Mouse (Mus musculus) hindbrain, postnatal 0 days (tissue): ENCODE results near the gene Lbhd1. TPM values are rescaled to one million over a fixed set of nuclear protein-coding genes. Genes with fewer than 3 reads are reported as not detected.

Experiments
- ATAC-seq: fragments of 200-750 bp; cut with Nextera tagmentation; 2 replicates; pipeline ENCODE4 v1.8.0; 2017; ENCODE audit warnings: mild to moderate bottlenecking, moderate TSS enrichment, moderate library complexity
- DNase-seq: peaks from one replicate; pipeline ENCODE4 v3.0.0-alpha.2; 2015; ENCODE audit warnings: low spot score
- H3K27ac ChIP-seq: fragments of 300-500 bp; sonication (generic); 2 replicates; pipeline ENCODE4 v1.5.1; 2014; ENCODE audit warnings: mild to moderate bottlenecking
- H3K27me3 ChIP-seq: fragments of 300-500 bp; sonication (generic); 2 replicates; pipeline ENCODE4 v1.6.1; 2014; ENCODE audit warnings: low read length, mixed read lengths; ENCODE audit not compliant: insufficient read depth
- H3K36me3 ChIP-seq: fragments of 300-500 bp; sonication (generic); 2 replicates; pipeline ENCODE4 v1.6.1; 2014; ENCODE audit warnings: low read length, mixed read lengths; ENCODE audit not compliant: insufficient read depth
- H3K4me1 ChIP-seq: fragments of 300-500 bp; sonication (generic); 2 replicates; pipeline ENCODE4 v1.6.1; 2014; ENCODE audit warnings: antibody characterized with exemption, low read length, mixed read lengths; ENCODE audit not compliant: insufficient read depth
- H3K4me2 ChIP-seq: fragments of 300-500 bp; sonication (generic); 2 replicates; pipeline ENCODE4 v1.6.1; 2014; ENCODE audit warnings: low read depth, mild to moderate bottlenecking, low read length, moderate library complexity, mixed read lengths
- H3K4me3 ChIP-seq: fragments of 300-500 bp; sonication (generic); 2 replicates; pipeline ENCODE4 v1.5.1; 2014; ENCODE audit warnings: low read length
- H3K9ac ChIP-seq: fragments of 300-500 bp; sonication (generic); replicated peaks from 2 replicates; pipeline ENCODE4 v1.6.1; 2014; ENCODE audit warnings: mild to moderate bottlenecking, low read length, moderate library complexity, mixed read lengths
- H3K9me3 ChIP-seq: fragments of 300-500 bp; sonication (generic); 2 replicates; pipeline ENCODE4 v1.6.1; 2016; ENCODE audit warnings: low read length, mixed read lengths
- CTCF ChIP-seq: IDR thresholded peaks from 2 replicates; pipeline ENCODE4 v1.5.1; 2016; ENCODE audit warnings: antibody characterized with exemption, control low read depth, low read depth
- WGBS: fragments of 180-500 bp; shearing (Covaris S2); extraction: QIAGEN DNeasy Blood & Tissue Kit; methylation state at CpG from one replicate; pipeline ENCODE4 v1.1.7; 2014; 5-methylcytosine and 5-hydroxymethylcytosine counted together
- polyA plus RNA-seq: library from polyadenylated mRNA; unstranded; fragments of >200 nt; fragmentation: Nextera tagmentation; extraction: Ambion mirVana; gene quantifications from 2 replicates; pipeline ENCODE4 v1.2.1, GENCODE M21; 2015
- total RNA-seq: library from RNA; depleted of rRNA; stranded (reverse); fragments of >200 nt; gene quantifications from 2 replicates; pipeline ENCODE4 v1.2.3, GENCODE M21; 2014

Lbhd1 gene
- total and polyA plus RNA-seq, 2 experiments from 2014 or later: 3.3 to 26.4 TPM

DNA sequence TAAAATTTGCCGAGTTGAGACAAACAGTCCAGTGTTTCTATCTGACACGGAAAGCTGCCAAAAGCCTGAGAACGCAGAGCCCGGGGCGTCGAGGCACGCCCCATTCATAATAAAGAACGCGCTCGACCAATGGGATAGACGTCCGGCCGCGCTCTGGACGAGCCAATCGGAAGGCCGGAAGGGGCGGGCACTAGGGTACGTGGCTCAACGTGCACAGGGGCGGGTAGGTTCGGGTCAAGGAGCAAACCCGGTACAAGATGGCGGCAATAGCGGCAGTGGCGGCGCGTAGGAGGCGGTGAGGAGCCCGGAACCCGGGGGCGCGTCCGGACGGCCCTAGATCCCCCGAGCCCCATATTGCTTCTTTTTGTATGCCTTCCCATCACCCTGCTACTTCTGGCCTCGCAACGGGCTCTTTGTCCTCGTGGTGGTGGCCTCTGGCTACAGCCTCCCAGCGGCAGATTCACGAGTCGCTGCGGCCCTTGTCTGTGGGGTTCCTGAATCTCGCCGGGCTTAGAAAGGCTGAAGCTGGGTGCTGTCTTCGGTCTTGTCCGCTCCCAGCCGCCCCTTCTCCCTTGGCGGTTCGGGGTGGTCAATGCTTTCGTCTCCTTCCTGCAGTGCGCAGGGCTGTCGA is 14.4 kb downstream of the Lbhd1 start, which contains the start of gene Ganab:
Gene Ganab (plus strand): TSS at position 207 of the 631 bp plus-strand sequence.
- H3K9ac ChIP-seq: peak within 1 kb of the TSS; percentile 94
- peaks cover 9% of the 10 kb centered on the region for H3K4me1 ChIP-seq
- H3K27me3 ChIP-seq: no peaks in the 10 kb centered on the region
- peak within 1 kb of the TSS; percentile 86 for H3K27ac ChIP-seq
- TF ChIP-seq CTCF: peak; percentile 41
- peaks cover 13% of the 10 kb centered on the region; the same call in 1 of the 2 replicates for H3K36me3 ChIP-seq
- peak within 1 kb of the TSS; percentile 72 for H3K4me2 ChIP-seq
- under 1% methylated on average over 53 of the region's 53 CpGs for WGBS
- no peaks in the 10 kb centered on the region for H3K9me3 ChIP-seq
- H3K4me3 ChIP-seq: peak within 1 kb of the TSS; percentile 91
- peak; percentile 99 for DNase-seq
- ATAC-seq: peak; percentile 99

DNA sequence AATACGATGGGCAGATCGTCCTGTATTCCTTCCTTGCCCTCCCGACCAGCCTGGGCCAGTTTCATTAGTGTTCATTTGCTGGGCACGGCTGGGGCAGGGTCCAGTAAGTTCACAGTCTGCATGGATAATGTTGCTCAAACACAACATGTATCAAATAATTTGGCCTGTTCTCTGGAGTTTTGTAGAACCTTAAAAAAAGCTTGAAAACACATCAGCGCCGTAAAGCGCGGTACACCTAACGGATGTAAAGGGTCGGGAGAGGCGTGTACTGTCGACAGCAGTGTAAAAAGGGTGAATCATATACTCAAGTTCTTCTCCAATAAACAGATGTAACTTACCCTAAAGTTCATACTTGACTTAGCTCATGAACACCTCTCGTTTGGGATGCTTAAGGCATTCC is 15.0 kb downstream of the Lbhd1 start:
- DNase-seq (no peak), ATAC-seq (no peak)
- Histone ChIP-seq H3K4me2 (peak overlapping the region; percentile 72), H3K36me3 (peaks cover 18% of the 10 kb centered on the region; the same call in 1 of the 2 replicates), H3K9me3 (no peaks in the 10 kb centered on the region), H3K27me3 (no peaks in the 10 kb centered on the region), H3K27ac (peak overlapping the region; percentile 86), H3K4me3 (peak overlapping the region; percentile 91), H3K4me1 (peaks cover 9% of the 10 kb centered on the region), H3K9ac (peak overlapping the region; percentile 94)
- 17% methylated on average over 13 of the region's 13 CpGs for WGBS
- TF ChIP-seq CTCF: no peak

- Histone ChIP-seq H3K27me3 (no peaks in the 10 kb centered on the region), H3K4me3 (peak overlapping the region; percentile 91), H3K9ac (peak overlapping the region; percentile 94; the same call in 1 of the 2 replicates), H3K4me2 (peak overlapping the region; percentile 72), H3K36me3 (peaks cover 21% of the 10 kb centered on the region; the same call in 1 of the 2 replicates), H3K27ac (no peak overlapping the region), H3K9me3 (no peaks in the 10 kb centered on the region), H3K4me1 (peaks cover 9% of the 10 kb centered on the region)
- DNase-seq (no peak), ATAC-seq (no peak)
- WGBS: 65% methylated on average over 3 of the region's 3 CpGs
- no peak for TF ChIP-seq CTCF
Observed at GRCm38 (mm10) chr19:8899079-8899478, 15.5 kb downstream of the Lbhd1 start.

DNA sequence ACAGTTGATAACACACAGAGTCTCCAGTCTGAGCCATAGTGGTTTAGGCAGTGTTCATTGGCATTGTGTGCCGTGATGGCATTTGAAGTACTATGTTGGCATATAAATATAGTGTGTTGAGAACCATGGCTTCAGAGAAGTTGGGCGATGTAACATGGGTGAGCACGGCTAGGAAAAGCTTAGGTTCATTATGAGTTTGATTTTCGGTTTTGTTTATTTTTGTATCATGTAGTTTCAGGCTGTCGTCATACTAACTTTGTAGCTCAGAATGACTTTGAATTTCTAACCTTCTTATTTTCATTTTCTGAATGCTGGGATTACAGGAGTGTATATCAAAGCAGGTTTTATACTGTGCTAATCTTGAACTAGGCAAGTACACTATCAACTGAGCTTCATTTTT is 19.9 kb downstream of the Lbhd1 start:
- no peak overlapping the region for H3K9ac ChIP-seq
- no peak for DNase-seq
- no peak overlapping the region for H3K4me2 ChIP-seq
- WGBS: 93% methylated on average over 5 of the region's 5 CpGs
- H3K9me3 ChIP-seq: no peaks in the 10 kb centered on the region
- no peak overlapping the region for H3K4me3 ChIP-seq
- no peak overlapping the region for H3K27ac ChIP-seq
- ATAC-seq: no peak
- H3K4me1 ChIP-seq: peaks cover 6% of the 10 kb centered on the region
- H3K27me3 ChIP-seq: no peaks in the 10 kb centered on the region
- peaks cover 52% of the 10 kb centered on the region for H3K36me3 ChIP-seq
- TF ChIP-seq CTCF: no peak

DNA sequence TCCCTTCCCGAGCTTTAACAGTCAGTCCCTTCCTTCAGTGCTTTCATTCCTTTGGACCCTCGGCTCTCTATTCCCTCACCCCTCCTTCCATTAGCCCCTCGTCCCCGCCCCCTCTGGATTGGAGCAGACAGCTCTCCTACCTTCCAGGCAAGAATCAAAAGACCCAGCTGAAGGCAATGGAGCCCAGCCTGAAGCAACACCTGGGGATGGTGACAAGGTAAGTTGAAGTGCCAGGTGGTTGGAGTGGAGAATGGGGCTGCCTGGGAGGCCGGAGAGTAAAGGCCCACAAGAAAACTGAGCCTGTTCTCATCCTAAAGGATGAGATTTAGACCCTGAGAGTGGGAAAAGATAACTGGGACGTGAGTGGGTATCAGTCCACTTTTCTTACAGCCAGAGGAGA is 25.0 kb downstream of the Lbhd1 start:
- peaks cover 92% of the 10 kb centered on the region for H3K36me3 ChIP-seq
- no peak for DNase-seq

GRCm38 (mm10) chr19:8911810-8912209 is 28.3 kb downstream of the Lbhd1 start:
- H3K4me3 ChIP-seq: no peak overlapping the region
- no peak overlapping the region for H3K9ac ChIP-seq
- H3K4me2 ChIP-seq: no peak overlapping the region
- no peak overlapping the region for H3K27ac ChIP-seq
- peaks cover 98% of the 10 kb centered on the region for H3K36me3 ChIP-seq
- no peaks in the 10 kb centered on the region for H3K9me3 ChIP-seq
- no peak for ATAC-seq
- no peak for DNase-seq
- H3K27me3 ChIP-seq: no peaks in the 10 kb centered on the region
- WGBS: 92% methylated on average over 5 of the region's 5 CpGs
- no peak for TF ChIP-seq CTCF
- no peaks in the 10 kb centered on the region for H3K4me1 ChIP-seq

More for the DNA sequence above, 25.0 kb downstream of the Lbhd1 start:
- no peaks in the 10 kb centered on the region for H3K9me3 ChIP-seq
- H3K27me3 ChIP-seq: no peaks in the 10 kb centered on the region
- no peaks in the 10 kb centered on the region for H3K4me1 ChIP-seq
- no peak overlapping the region for H3K9ac ChIP-seq
- H3K4me3 ChIP-seq: no peak overlapping the region
- WGBS: 91% methylated on average over 6 of the region's 6 CpGs
- H3K4me2 ChIP-seq: no peak overlapping the region
- ATAC-seq: no peak
- no peak for TF ChIP-seq CTCF
- no peak overlapping the region for H3K27ac ChIP-seq

- H3K4me3 ChIP-seq: no peak overlapping the region
- H3K9me3 ChIP-seq: no peaks in the 10 kb centered on the region
- no peak overlapping the region for H3K9ac ChIP-seq
- H3K36me3 ChIP-seq: peaks cover 79% of the 10 kb centered on the region
- H3K4me1 ChIP-seq: no peaks in the 10 kb centered on the region
- no peak for DNase-seq
- H3K27ac ChIP-seq: no peak overlapping the region
- TF ChIP-seq CTCF: no peak
- ATAC-seq: no peak
- H3K27me3 ChIP-seq: no peaks in the 10 kb centered on the region
- H3K4me2 ChIP-seq: no peak overlapping the region
- WGBS: 94% methylated on average over 3 of the region's 3 CpGs
Observed at GRCm38 (mm10) chr19:8914212-8914611, 30.7 kb downstream of the Lbhd1 start.
